Mouse (Mus musculus): Measurements from ENCODE around the gene Traf7.

Gene Traf7

GRCm38 (mm10) chr17:24505286-24505955, 22.3 kb downstream of the Traf7 start:
- DNase-seq = no peak

- no peak for DNase-seq
Observed at GRCm38 (mm10) chr17:24504085-24504484, 23.7 kb downstream of the Traf7 start.

GRCm38 (mm10) chr17:24502208-24502607, 25.5 kb downstream of the Traf7 start:
- no peak for DNase-seq

- no peak for DNase-seq
Observed at GRCm38 (mm10) chr17:24496026-24496425, 31.7 kb downstream of the Traf7 start.

GRCm38 (mm10) chr17:24495443-24495842, 32.3 kb downstream of the Traf7 start:
- DNase-seq = no peak

- peak; percentile 62 for DNase-seq
Observed at GRCm38 (mm10) chr17:24494627-24495335, 33.0 kb downstream of the Traf7 start.

- no peak for DNase-seq
Observed at GRCm38 (mm10) chr17:24490399-24490798, 37.3 kb downstream of the Traf7 start.

- no peak for DNase-seq
Observed at GRCm38 (mm10) chr17:24489265-24490030, 38.3 kb downstream of the Traf7 start.

GRCm38 (mm10) chr17:24488662-24489264, 39.0 kb downstream of the Traf7 start:
- DNase-seq = no peak

- no peak for DNase-seq
Observed at GRCm38 (mm10) chr17:24488186-24488661, 39.5 kb downstream of the Traf7 start, which contains the start of gene Caskin1. Caskin1 (plus strand) TSS chr17:24488601.

GRCm38 (mm10) chr17:24485090-24485860, 42.5 kb downstream of the Traf7 start:
- DNase-seq = peak; percentile 58

- DNase-seq = no peak
Observed at GRCm38 (mm10) chr17:24483495-24483894, 44.2 kb downstream of the Traf7 start.

- DNase-seq = no peak
Observed at GRCm38 (mm10) chr17:24481027-24481815, 46.5 kb downstream of the Traf7 start.

- no peak for DNase-seq
Observed at GRCm38 (mm10) chr17:24480201-24480826, 47.4 kb downstream of the Traf7 start.

GRCm38 (mm10) chr17:24479431-24479830, 48.3 kb downstream of the Traf7 start:
- DNase-seq = no peak

- peak; percentile 98 for DNase-seq
Observed at GRCm38 (mm10) chr17:24478663-24479380, 48.9 kb downstream of the Traf7 start, which contains the start of gene Mlst8. Mlst8 (minus strand) TSS chr17:24479078.

- DNase-seq = no peak
Observed at GRCm38 (mm10) chr17:24477985-24478600, 49.6 kb downstream of the Traf7 start.

GRCm38 (mm10) chr17:24477053-24477984, 50.4 kb downstream of the Traf7 start:
- no peak for DNase-seq

Data from thymus, postnatal 14 days (tissue).